Mouse (Mus musculus): ENCODE data around the gene Kif6.

GRCm38 (mm10) chr17:49872305-49872704 lies 257.4 kb downstream of the Kif6 start:
- TF ChIP-seq CTCF (IDR thresholded peaks at IDR 0.05; ENCODE audit: low read depth), result peak; percentile 43
- TF ChIP-seq EP300 (IDR thresholded peaks at IDR 0.05; ENCODE audit: low read depth), result no peak
